Mouse (Mus musculus): Measurements from ENCODE around the gene Zfp974. TPM values are rescaled to one million over a fixed set of nuclear protein-coding genes. Genes with fewer than 3 reads are reported as not detected.
A peak's percentile ranks its signal among the peaks of the same experiment; 100 is the strongest.
"Not testable (repeated sequence)": the region's sequence is repeated elsewhere in the genome, so short reads cannot be mapped to it uniquely, and the experiment has no call there.

Gene Zfp974
- 11.0 and 11.4 TPM in 2 replicates for polyA plus RNA-seq (2012; ENCODE audit: insufficient read depth, insufficient read length, missing spikeins)

DNA sequence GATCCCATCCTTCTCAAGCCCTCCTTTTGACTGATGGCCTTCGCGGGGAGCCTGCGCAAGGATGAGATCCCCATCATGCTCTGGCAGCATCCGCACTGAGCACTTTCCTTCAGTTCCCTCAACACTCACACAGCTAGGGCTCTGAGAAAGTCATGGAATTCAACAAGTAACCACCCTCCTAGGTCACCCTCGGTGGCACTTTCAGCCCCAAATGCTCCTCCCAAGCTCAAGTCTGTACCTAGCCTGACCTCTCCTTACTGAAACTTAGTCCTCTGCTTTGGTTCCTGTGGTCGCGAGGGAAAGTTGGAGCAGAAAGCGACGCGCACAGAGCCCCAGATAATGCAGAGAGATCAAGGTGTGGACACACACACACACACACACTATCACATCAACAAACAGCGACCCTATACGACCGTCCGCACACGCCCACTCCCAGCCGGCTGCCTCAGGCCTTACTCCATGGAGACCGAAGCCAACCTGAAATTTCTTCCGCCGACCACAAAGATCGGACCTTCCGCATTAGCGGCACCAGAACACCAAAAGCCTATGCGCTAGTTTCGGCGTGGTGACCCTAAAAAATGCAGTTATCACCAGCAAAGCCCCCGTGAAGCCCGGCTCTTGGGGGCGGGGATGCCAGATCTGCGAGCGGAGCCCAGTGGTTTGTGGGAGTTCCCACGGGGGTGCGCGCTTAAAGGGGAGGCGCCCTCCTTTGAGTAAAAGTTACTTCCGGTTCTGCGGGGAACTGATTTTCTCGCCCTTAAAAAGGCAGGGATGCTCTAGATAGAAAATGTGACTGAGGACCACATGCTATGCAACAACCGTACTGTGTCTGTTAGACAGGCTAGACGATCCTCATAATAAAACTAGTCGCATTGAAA, at the start of gene Zfp974:
Gene Zfp974, minus strand, starts transcription at position 643 of the 878 bp plus-strand sequence.
- Histone ChIP-seq H3K4me3 (ENCODE audit: insufficient read depth, low read depth, low read length) (peak within 1 kb of the TSS; percentile 97), H3K4me1 (ENCODE audit: control insufficient read depth, insufficient read depth, insufficient read length, low read length) (no peaks in the 10 kb centered on the region; the same call in 1 of the 2 replicates), H3K27ac (replicated peaks; ENCODE audit: low read depth, low read length) (0 out of 2 replicates have a peak within 1 kb of the TSS, but pooled peaks have one; percentile 21)

DNA sequence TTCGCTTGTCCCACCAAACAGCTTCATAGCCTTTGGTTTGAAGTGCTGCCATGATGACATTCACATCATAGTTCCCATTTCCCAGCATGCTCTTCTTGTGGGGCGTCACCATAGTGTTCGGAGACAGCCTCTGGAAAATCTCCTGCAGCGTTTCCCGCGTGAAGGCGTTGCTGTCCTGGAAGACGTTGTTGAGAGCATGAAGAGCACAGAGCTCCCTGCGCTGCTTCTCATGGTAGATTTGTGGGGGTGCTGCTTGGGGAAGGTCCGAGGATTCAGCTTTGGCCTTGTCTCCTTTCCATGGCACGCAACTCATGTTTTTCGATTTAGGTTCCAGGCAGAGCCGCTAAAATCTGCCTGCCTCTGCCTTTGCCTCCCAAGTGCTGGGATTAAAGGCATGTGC, 20.2 kb upstream of the Zfp974 start:
- H3K4me3 ChIP-seq (ENCODE audit: insufficient read depth, low read depth, low read length); H3K27ac ChIP-seq (replicated peaks; ENCODE audit: low read depth, low read length); H3K4me1 ChIP-seq (ENCODE audit: control insufficient read depth, insufficient read depth, insufficient read length, low read length): not testable (repeated sequence)

DNA sequence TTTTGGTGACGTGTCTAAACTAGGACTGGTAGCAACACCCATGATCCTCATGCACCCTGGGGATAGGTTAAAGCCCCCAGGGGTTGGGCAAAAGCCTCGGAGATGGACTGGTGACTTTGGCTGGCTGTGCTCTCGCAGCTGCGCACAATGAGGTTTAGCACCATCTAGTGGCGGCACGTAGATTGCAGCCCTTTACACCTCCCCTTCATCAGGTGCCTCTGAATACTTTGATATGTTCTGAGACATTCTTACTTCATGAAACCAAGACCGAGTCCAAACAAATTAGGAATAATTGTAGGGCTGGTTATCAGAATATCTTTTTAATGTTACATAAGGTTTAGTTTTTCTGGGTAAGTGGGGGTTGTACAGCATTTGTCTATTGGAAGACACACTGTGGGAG, 12.6 kb upstream of the Zfp974 start:
- H3K27ac ChIP-seq (replicated peaks; ENCODE audit: low read depth, low read length); H3K4me3 ChIP-seq (ENCODE audit: insufficient read depth, low read depth, low read length); H3K4me1 ChIP-seq (ENCODE audit: control insufficient read depth, insufficient read depth, insufficient read length, low read length): not testable (repeated sequence)

GRCm38 (mm10) chr7:27933800-27934158, 4.5 kb upstream of the Zfp974 start:
- H3K27ac ChIP-seq (replicated peaks; ENCODE audit: low read depth, low read length); H3K4me3 ChIP-seq (ENCODE audit: insufficient read depth, low read depth, low read length); H3K4me1 ChIP-seq (ENCODE audit: control insufficient read depth, insufficient read depth, insufficient read length, low read length): not testable (repeated sequence)

DNA sequence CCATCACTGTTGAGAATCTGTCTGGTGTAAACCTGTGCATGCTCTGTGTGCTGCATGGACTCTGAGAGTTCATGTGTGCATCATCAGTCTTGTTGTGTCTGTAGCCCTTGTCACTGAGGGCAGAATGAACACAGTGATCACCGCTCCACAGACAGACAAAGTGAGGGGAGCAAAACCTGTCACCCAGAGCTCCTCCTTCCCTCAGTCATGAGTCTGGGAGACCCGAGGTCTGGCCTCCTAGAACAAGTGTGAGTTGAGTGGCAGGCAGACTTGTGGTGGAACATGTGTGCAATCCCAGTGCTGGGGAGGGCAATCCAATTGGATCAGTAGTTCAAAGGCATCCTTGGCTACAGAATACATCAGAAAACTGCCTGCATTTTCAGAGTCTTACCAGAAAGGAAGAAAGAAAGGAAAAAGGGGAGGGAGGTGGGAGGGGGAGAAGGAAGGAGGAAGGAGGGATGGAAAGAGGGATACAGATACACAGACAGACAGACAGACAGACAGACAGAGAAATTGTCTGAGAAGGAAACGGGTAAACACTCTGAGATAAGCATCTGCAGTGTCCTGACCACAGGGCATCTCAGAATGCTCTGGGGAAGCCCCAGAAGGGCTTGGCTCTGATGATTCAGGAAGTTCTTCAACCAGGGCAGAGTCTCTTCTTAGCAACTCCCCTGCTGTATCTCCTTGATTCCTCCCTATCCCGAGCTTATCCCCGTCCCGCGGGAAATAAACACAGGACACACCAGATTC, 4.0 kb upstream of the Zfp974 start:
- no peak overlapping the region for H3K4me3 ChIP-seq (ENCODE audit: insufficient read depth, low read depth, low read length)
- no peak overlapping the region for H3K27ac ChIP-seq (replicated peaks; ENCODE audit: low read depth, low read length)
- no peaks in the 10 kb centered on the region; the same call in 1 of the 2 replicates for H3K4me1 ChIP-seq (ENCODE audit: control insufficient read depth, insufficient read depth, insufficient read length, low read length)

DNA sequence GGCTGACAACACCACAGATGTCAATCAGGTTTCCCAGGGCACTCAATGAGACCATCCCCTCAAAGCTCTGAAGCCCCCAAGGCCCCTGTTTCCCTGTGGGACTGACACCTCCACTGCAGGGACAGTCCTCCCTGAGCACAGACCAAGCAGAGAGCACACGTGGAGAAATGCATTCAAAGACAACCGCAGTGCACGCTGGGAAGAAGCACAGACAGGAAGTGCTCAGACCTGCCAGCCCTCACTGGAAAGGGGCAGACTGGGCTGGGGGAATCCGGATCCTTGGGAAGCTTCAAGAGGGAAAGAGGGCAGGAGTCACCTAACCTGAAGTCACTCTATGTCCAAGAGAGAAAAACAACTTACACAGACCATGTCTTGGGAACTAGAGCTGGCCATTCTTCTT, 2.2 kb downstream of the Zfp974 start:
- H3K27ac ChIP-seq (replicated peaks; ENCODE audit: low read depth, low read length); H3K4me3 ChIP-seq (ENCODE audit: insufficient read depth, low read depth, low read length); H3K4me1 ChIP-seq (ENCODE audit: control insufficient read depth, insufficient read depth, insufficient read length, low read length): not testable (repeated sequence)

- not testable (repeated sequence) for H3K27ac ChIP-seq (replicated peaks; ENCODE audit: low read depth, low read length); H3K4me1 ChIP-seq (ENCODE audit: control insufficient read depth, insufficient read depth, insufficient read length, low read length); H3K4me3 ChIP-seq (ENCODE audit: insufficient read depth, low read depth, low read length)
Measured at GRCm38 (mm10) chr7:27910952-27911351, 18.3 kb downstream of the Zfp974 start.

GRCm38 (mm10) chr7:27905061-27905848, 24.0 kb downstream of the Zfp974 start:
- Histone ChIP-seq H3K4me1 (ENCODE audit: control insufficient read depth, insufficient read depth, insufficient read length, low read length) (no peaks in the 10 kb centered on the region), H3K27ac (replicated peaks; ENCODE audit: low read depth, low read length) (no peak overlapping the region), H3K4me3 (ENCODE audit: insufficient read depth, low read depth, low read length) (no peak overlapping the region)

- no peak overlapping the region for H3K27ac ChIP-seq (replicated peaks; ENCODE audit: low read depth, low read length)
- H3K4me3 ChIP-seq (ENCODE audit: insufficient read depth, low read depth, low read length): no peak overlapping the region
- H3K4me1 ChIP-seq (ENCODE audit: control insufficient read depth, insufficient read depth, insufficient read length, low read length): no peaks in the 10 kb centered on the region
Measured at GRCm38 (mm10) chr7:27900601-27901000, 28.7 kb downstream of the Zfp974 start.

- H3K27ac ChIP-seq (replicated peaks; ENCODE audit: low read depth, low read length): no peak overlapping the region
- H3K4me3 ChIP-seq (ENCODE audit: insufficient read depth, low read depth, low read length): no peak overlapping the region
- H3K4me1 ChIP-seq (ENCODE audit: control insufficient read depth, insufficient read depth, insufficient read length, low read length): no peaks in the 10 kb centered on the region
Measured at GRCm38 (mm10) chr7:27881721-27882120, 47.5 kb downstream of the Zfp974 start.

- H3K4me1 ChIP-seq (ENCODE audit: control insufficient read depth, insufficient read depth, insufficient read length, low read length); H3K4me3 ChIP-seq (ENCODE audit: insufficient read depth, low read depth, low read length); H3K27ac ChIP-seq (replicated peaks; ENCODE audit: low read depth, low read length): not testable (repeated sequence)
Measured at GRCm38 (mm10) chr7:27862578-27862977, 66.7 kb downstream of the Zfp974 start.

GRCm38 (mm10) chr7:27860396-27861235, 68.6 kb downstream of the Zfp974 start:
- peak overlapping the region; percentile 96 for H3K4me3 ChIP-seq (ENCODE audit: insufficient read depth, low read depth, low read length)
- no peaks in the 10 kb centered on the region for H3K4me1 ChIP-seq (ENCODE audit: control insufficient read depth, insufficient read depth, insufficient read length, low read length)
- peak overlapping the region; percentile 71 for H3K27ac ChIP-seq (replicated peaks; ENCODE audit: low read depth, low read length)

DNA sequence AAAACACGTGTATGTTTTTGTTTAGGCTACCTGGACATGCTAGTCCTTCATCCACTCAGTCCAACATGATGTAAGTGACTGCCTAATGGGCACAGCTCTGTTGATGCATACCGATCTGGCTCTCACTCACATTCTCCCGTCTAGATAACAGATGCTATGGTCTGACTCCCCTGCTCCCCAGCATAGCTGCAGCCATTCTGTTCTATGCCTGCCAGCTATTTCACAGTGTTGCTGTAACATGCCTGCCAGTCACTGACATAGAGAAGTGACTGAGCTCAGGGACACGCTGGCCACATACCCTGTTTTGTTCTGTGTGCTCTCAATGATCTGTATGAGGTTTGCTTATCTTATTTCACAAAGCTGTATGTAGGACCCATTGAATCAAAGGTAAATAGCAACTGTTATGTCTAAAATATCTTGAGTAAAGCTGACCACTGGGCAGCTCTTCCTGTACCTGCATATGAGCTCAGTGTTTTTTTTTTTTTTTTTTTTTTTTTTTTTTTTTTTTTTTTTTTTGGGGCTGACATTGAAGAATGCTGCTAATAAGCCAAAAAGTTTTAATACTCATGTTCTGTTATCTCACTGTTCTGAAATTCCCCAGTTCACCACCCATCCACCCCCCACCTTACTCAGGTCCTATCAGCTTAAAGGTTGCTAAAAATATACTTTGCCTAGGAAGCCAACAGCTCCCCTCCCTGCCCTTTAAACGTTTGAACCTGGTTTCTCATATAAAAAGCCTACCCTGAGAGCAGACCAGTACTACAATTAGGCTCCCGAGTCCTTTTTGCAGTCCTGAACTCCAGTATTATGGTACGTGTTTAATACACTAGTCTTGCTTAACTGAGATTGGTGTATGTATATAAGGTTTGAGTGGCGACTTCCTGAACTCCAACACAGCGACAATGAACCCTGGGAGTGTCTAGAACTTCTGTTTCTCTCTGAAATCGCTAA, 69.7 kb downstream of the Zfp974 start:
- H3K4me3 ChIP-seq (ENCODE audit: insufficient read depth, low read depth, low read length): peak overlapping the region; percentile 96
- H3K27ac ChIP-seq (replicated peaks; ENCODE audit: low read depth, low read length): peak overlapping the region; percentile 71
- no peaks in the 10 kb centered on the region for H3K4me1 ChIP-seq (ENCODE audit: control insufficient read depth, insufficient read depth, insufficient read length, low read length)
